Mouse (Mus musculus): ENCODE data around the gene Vcl.

Gene Vcl

GRCm38 (mm10) chr14:21018977-21019376 lies 89.8 kb downstream of the Vcl start:
- DNase-seq: peak; percentile 21

- DNase-seq: no peak
These were observed 91.2 kb downstream of the Vcl start for GRCm38 (mm10) chr14:21020435-21020834.

DNA sequence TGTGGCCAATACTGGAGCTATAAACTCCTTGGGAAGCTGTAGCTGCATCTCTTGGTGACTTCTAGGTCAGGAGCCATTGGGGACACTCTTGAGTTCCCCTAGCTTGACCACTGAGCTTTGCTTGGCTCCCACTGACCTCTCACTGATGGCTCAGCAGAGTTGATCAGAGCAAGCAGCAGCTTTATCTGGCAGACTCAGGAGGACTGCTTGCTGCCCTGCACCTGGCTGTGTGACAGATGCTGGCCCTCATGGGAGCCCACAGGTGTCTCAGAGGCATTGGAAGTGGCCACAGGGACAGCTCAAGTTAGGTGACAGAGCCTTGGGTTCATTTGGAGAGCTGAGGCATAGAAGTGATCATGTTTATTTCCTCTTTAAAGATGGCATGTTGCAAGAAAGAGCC lies 98.3 kb downstream of the Vcl start:
- no peak for DNase-seq

DNA sequence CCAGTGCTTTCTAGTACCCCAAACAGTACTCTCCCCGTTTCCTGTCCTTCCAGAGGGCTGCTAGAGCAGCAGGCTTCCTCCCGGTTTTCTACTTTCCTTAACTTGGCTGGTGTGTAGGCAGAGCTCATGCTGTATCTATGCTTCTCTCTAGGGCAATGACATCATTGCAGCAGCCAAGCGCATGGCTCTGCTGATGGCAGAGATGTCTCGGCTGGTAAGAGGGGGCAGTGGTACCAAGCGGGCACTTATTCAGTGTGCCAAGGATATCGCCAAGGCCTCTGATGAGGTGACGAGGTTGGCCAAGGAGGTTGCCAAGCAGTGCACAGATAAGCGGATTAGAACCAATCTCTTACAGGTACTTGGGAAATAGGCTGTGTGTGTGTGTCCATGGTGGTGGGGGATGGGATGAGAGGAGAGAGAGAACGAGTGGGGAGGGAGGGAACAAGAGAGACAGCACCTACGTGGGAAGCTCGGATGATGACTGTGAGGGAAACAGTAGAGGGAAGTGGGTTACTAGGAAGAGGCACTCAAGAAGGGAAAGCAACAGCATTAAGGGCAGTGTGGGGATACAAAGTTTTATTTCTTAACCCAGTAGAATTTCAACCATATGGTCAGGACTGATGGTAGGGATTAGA lies 99.9 kb downstream of the Vcl start:
- no peak for DNase-seq

- DNase-seq: peak; percentile 42
These were observed 102.7 kb downstream of the Vcl start for GRCm38 (mm10) chr14:21031783-21032511.

- no peak for DNase-seq
These were observed 105.1 kb downstream of the Vcl start for GRCm38 (mm10) chr14:21034271-21034670.

GRCm38 (mm10) chr14:21034791-21035190 lies 105.6 kb downstream of the Vcl start:
- DNase-seq: no peak

DNA sequence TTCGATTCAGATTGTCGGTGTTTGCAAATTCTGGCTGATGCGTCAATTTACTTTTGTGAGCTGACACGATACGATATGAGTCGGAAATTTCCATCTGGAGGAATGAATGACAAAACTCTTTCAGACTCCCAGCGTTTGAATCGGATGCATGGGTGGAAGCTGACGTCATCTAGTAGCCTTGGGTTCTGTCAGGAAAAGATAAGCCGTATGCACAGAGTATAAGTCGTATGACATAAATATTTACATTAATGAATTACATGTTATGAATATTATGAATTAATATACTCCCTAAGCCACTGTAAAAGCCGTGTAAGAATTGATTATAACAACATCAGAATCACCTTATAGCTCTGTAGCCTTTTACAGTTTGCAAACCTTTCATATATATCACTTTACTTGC lies 109.9 kb downstream of the Vcl start:
- DNase-seq: no peak

DNA sequence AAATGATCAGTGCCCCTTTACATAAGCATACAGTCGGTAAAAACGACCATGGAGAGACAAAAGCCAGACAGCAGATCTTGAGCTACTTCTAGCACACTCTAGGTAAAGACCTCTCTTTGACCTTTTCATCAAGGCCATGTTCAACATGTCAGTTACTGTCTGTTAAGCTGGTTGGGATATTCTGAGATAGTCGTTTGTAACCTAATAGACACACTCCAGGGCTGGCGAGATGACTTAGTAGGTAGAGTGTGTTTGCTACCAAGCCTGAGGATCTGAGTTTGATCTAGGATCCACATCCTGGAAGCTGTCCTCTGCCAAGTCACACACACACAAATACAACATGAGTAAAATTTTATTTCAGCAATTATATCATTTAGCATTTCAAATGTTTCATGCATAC lies 110.4 kb downstream of the Vcl start:
- DNase-seq: no peak

- DNase-seq: no peak
These were observed 118.6 kb downstream of the Vcl start for GRCm38 (mm10) chr14:21047840-21048239.

DNA sequence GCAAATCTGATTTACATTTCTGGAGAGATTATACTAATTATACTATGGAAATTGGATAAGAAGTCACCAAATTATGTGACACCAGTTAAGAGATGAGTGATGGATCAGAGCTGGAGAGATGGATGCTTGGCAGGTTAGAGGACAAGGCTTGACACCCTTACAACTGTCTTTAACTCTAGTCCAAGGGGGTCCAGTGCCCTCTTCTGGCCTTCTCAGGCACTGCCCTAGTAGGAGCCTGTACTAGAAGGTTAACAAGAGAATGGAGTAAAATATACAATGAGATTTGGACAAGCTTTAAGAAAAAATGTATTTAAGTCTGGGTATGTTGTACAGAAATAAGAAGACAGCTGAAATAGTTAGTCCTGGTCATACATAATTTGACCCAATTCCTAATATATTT lies 119.7 kb downstream of the Vcl start:
- peak; percentile 72 for DNase-seq

- peak; percentile 42 for DNase-seq
These were observed 121.5 kb downstream of the Vcl start for GRCm38 (mm10) chr14:21050734-21051133.

DNA sequence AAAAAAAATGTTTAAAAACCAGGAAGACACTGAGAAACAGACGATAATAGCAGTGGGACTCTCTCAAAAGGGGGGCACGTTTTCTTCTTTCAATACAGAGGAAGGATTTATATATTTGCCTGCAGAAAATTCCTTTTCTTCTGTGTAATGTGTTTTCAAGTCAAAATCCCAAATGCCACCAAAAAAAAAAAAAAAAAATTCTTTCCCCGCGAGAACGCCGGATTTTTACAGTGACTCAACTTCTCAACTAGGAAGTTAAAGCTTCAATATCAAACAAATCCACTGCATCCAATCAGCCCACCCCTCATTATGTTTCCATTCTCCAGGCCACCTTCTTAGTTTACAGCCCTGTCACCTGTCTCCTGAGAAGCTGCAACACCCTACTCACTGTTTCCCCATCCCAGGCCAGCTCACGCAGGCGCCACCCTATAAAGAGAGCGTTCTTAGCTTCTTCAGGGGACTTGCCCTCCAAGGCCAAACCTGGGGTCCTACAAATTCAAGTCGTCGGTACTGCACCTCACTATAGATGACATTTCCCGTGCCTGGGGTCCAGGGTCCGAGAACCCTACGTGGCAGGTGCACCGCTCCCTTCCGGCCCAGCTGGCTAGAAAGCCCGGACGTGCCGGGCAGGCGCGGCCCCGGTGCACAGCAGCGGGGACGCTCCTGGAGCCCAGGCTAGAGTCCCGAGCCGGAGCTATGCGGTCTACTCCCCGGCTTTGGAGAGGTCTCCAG lies 122.3 kb downstream of the Vcl start:
- no peak for DNase-seq

DNA sequence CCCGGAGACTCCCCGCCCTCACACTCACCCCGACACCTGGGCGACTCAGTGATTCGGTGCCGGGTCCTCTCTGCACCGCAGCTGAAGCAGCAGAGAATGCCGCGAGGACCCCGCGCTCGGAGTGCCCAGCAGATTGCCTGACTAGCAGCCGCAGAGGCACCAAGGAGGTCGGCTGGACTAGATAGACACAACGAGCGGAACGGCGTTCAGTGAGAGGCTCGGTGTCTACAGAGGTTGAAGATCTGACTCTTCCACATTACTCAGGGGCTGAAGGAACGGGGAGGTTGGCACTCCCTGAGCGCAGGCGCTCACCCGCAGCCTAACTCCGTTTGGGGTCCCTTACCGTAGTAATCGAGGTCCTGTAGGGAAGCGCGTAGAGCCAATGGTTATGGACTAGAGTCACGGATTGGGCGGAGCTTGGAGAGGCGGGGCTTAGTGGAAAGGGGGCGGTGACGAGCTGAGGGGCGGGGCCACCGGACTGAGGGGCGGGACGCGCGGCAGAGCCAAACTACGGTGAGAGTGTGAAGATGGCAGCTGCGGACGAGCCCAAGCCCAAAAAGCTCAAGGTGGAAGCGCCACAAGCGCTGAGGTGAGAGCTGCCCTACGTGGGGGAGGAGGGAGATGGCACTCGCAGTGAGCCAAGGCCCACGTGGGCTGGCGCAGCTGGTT lies 123.0 kb downstream of the Vcl start, which contains the start of the genes Ap3m1 and Adk:
Gene Ap3m1, minus strand, starts transcription at position 397 of the 669 bp plus-strand sequence.
Gene Adk, plus strand, starts transcription at position 463 of the 669 bp plus-strand sequence.
- DNase-seq: peak; percentile 94

GRCm38 (mm10) chr14:21052781-21053130 lies 123.6 kb downstream of the Vcl start:
- DNase-seq: no peak

DNA sequence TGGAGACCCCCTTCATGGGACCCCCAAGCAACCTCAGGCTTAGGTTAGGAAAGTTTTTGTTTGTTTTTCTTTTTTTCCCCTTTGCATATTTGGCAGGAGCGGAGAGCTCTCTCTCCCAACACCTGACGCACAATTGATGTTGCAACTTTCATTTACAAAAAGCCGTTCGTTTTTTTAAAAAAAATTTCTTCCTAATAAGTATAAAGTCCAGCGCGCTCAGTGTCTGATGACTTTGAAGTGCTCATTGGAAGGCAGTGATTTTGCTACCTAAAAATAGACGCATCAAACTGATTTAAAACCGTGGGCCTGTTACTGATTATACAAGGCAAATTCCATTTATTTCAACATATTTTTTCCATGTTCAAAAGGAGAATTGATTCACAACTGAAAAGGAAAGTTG lies 124.0 kb downstream of the Vcl start:
- no peak for DNase-seq

DNA sequence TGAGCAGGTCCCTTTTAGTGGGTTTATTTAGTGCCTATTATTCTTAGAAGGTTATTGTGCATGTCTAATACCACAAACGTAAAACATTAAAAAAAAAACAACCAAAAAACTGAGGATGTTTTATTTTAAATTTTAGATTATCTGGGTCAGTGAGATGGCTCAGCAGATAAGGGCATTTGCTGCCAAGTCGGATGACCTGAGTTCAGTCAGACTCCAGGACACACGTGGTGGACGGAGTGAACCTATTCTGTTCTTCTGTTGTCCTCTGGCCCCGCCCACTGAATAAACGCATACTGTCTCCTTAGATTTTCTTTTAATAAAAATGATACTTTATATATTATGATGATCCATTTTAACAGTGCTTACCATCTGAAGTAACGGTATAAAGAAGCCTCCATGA lies 124.4 kb downstream of the Vcl start:
- no peak for DNase-seq

GRCm38 (mm10) chr14:21058972-21059371 lies 129.8 kb downstream of the Vcl start:
- no peak for DNase-seq

DNA sequence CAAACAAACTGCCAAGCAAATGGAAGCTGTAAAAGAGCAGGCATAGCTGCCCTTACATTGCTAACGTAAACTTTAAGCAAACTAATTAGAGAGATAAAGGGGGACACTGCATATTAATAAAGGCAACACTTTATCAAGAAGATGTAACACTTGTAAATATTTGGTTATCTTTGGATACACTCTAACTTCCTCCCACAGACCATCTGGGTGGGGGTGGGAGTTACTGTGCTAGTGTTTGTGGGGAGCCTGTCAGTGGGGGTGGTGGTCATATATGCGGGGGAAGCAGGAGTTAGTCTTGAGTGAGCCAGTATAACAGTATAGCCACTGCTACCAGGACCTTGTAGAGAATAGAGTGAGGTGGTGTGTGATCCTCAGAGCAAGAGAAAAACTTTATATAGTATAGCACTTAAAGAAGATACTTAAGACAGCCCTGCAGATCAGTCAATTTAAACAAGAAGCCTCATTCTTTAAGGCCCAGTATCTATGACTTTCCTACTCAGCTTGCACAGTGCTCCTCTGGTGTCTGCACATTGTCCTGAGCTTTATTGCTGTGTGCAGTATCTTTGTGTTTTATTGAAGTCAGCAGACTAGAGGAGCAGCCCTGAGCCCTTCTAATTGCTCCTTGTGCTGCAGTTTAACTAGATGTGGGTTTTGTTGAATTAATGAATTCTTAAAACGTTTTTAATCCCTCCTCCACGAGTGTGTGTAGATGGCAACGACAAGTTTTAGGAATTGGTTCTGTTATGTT lies 133.7 kb downstream of the Vcl start:
- no peak for DNase-seq

DNA sequence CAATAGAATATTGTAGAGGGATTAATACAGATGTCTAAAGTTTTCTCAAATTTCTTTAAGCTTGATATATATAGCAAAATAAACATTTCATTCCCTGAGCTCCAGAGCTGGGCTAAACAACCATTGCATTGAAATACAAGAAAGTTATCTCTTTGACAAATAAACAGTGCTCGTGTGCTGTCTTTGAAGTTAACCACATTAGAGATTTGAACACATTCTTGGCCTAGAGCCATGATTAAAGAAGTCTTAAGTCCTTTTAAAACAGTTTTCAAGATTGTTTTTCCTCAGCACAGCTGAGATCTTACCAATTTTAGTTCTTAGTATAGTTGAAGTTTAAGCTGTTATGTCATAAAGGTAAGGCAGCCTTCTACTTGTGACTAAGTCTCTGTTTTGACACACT lies 135.1 kb downstream of the Vcl start:
- DNase-seq: no peak

DNA sequence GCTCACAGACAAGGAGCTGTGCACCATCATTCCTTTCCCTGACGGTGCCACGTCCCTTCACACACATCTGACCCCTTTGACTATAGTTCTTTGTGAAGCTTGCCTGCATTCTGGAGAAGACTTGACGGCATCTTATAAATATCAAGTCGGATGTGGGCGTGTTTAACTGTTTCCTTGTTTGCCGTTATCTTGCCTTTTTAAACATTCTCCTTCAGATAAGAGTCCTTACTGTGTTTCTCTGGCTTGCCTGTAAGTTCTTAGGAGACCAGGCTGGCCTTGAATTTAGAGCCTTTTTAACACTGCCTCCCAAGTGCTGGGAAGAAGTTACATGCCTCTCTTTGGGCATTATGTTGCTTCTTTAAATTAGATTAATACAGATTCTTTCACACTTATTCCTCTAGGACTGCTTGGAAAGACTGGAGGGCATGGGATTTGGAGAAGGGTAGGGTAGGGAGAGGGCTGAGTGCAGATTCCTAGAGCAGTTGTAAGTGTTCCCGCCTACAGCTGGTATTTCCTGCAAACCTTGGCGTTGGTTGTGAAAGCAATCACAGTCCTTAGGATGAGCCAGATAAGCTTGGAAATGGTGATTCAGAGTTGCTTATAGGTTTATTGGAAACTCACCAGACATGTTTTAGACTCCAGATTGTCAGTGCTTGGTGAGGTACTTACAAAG lies 136.4 kb downstream of the Vcl start:
- no peak for DNase-seq

- DNase-seq: peak; percentile 17
These were observed 140.4 kb downstream of the Vcl start for GRCm38 (mm10) chr14:21069594-21069993.

All from thymus, postnatal 14 days (tissue).